Mouse (Mus musculus) T-helper 2 cell (primary cell): Measurements from ENCODE around the gene Etnk1.
"Not testable (repeated sequence)": the region's sequence is repeated elsewhere in the genome, so short reads cannot be mapped to it uniquely, and the experiment has no call there.

Experiments used
- in situ Hi-C: fragments of 300-600 bp; cut with MboI, MseI; formaldehyde crosslinking; loops from one replicate; pipeline ENCODE4 v1.15.1; 2025; ENCODE audit warnings: high pct_unique_total_duplicates

The Etnk1 gene

DNA sequence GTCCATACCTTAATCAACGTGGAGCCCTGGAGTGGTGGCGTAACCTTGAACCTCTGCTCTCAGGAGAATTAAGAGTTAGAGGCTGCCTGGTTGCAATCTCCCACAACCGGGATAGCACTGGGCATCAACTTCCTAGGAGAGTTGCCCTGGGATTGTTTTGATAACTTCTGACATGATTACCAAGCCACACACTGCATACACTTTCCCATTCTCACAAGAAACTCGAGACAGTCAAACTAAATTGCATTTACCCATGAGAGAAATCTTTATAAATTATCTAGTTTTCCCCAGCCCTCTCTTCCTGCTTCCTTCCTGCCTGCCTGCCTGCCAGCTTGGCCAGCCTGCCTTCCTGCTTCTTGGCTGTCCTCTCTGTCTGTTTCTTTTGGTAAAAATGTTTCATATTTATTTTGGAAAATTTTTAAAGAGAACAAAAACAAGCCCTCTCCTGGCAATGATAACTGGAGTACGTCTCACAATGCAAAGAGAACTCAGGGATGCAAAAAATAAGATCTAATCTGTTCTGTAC is 17.2 kb upstream of the Etnk1 start:
- in situ Hi-C loops, result no loop called here

DNA sequence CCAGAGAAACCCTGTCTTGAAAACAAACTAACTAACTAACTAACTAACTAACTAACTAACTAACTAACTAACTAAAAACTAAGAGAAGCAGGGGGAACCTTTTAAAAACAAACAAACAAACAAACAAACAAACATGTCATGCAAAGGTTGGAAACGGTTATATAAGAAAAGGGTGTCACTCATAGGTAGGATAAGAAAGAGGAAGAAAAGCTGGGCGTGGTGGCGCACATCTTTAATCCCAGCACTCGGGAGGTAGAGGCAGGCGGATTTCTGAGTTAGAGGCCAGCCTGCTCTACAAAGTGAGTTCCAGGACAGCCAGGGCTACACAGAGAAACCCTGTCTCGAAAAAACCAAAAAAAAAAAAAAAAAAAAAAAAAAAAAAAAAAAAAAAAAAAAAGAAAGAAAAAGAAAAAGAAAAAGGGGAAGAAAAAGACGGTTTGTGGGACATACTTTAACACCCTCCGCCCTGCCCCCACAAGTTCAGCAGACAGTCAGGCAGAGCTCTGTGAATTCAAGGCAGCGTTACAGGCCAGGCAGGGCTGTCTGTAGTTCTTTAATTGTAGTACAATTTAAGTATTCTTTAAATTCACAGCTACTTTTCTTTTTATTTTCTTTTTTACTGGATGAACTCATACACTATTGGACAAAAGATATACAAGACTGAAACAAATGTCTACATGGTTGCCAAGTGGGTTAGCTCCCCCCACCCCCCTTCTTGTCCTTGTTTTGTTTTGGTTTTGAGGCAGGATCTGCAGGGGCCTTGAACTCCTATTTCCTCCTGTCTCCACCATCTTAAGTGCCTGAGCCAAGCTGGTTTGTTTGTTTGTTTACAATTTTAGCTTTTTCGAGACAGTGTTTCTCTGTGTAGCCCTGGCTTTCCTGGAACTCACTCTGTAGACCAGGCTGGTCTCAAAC is 15.7 kb upstream of the Etnk1 start:
- in situ Hi-C loops, result not testable (repeated sequence)

DNA sequence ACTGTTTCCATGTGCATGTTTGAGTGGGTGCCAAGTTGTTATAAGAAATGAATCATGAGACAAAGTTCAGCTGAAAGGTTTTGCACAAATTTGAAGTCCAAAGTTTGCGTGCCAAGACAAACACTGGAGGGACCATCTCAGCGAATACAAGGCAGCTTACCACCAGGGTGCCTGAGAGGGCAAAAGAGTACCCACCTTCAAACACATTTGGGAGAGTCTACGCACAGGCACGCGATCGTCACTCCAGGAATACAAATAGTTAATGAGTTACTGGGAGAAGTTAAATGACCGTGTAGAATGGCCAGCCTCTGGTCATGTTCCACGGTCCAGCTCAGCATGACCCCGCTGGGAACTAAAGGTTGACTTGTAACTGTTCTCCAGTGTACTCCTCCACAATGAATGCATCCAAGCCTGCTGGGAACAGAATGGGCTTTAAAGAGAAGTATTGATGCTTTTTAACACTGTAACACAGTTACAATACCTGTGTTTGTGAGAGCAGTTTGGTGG is 14.6 kb upstream of the Etnk1 start:
- in situ Hi-C loops, result no loop called here

DNA sequence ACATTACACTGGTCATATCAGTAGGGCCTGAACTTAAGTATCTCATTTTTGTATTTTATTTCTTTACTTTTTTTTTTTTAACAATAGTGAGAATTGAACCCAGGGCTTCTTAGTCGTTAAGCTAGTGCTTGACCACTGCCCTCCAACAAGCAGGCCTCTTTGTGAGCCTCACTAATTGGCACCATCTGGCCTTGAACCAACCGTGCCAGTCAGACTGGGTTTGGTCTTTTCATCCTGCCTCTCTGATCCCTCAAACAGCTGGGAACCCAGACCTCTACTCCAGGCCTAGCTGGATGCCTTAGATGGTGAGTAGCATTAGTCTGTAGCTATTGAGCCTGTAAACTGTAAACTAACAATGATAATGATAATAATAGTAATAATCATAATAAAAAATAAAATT is 13.9 kb upstream of the Etnk1 start:
- in situ Hi-C loops, result no loop called here

DNA sequence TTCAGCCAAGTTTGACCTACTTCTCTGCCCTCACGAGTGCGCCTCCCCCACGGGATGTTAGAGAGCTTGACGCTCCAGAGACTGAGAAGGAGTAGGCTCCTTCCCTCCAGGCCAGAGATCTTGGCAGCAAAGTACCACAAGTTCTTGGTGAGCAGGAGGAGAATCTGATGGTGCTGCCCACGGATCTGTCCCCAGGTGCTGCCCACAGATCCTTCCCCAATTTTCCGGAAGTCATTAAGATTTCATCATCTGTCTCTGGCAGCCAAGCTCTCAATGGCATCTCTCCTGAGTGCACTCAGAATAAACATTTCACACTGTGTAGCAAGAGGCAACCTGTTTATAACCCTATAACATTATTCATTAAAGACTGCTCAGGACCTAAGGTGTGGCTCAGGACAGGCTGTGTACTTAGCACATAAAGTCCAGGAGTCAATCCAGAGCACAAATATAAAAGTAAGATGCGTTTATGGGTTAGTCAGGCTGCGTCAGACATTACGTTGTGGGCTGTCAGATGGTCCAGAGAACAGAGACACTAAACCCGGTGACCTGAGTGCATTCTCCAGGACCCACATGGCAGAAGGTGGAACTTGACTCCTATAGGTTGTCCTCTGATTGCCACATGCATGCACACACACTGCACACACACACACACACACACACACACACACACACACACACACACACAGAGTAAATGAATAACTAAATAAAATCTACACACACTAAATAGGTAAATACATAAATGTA is 13.1 kb upstream of the Etnk1 start:
- in situ Hi-C loops, result no loop called here

DNA sequence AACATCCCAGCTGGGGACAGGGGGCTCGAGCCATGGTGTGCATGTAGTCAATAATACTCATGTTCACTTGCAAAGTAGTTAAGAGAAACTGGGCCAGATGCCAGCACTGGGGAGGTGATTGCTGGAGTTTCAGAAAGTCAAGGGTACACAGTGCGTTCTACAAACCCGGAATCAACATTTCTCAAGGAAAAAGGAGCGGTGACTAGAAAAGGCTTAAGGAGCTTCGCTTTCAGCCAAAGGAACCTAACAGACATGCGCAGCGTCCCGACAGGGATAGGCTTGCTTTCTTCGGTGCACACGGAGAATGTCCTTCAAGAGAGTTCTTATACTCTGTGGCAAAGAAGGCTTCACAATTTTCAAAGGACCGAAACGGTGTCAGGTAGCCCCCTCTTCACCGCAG is 12.1 kb upstream of the Etnk1 start:
- in situ Hi-C loops, result no loop called here

DNA sequence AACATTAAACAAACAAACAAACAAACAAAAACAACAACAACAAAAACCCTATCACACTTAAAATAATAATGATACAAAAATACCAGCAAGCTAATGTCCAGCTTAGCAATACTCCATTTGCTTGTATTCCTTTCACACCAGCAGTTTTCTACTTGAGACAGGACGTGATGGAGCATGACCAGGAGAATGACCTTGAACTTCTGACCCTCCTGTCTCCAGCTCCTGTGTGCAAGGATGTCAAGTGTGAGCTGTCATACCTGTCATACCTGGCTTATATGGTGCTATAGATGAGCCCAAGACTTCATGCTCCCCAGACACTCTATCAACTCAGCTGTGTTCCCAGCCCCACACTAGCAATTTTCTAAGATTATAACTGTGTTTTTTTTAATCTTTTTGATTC is 11.0 kb upstream of the Etnk1 start:
- in situ Hi-C loops, result no loop called here

DNA sequence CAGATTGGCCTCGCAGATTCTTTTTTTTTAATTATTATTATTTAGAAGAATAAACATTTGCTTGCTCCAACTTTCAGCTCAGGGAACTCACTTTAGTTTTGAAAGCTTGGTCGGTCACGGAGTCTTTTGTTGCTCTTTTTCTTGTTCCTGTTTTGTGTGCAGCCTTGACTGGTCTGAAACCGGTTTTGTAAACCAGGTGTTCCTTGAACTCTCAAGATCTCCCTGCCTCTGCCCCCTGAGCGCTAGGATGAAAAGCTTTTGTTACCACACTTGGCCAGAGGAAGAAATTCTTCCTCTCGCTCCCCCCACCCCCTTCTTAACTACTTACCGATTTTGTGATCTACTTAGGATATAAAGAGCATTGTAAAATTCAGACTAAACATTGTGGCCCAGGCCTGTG is 10.3 kb upstream of the Etnk1 start:
- in situ Hi-C loops, result no loop called here

DNA sequence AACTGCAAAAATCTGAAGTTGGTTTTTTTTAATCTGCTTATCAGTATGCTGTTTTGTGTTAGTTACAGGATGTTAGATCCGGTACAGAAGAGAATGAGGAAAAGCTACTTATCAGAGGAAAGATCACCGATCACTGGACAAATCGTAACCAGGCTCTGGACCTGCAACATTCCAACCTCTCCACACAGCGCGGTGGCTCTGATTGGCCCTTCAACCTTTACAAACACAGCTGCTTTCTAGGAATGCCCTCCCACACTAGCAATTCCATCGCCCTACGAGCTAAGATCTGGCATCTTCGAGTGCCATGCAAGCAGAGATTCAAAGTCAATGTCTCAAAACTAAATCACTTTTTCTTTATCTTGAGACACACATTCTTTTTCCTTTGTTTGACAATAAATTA is 9.6 kb upstream of the Etnk1 start:
- in situ Hi-C loops, result no loop called here

DNA sequence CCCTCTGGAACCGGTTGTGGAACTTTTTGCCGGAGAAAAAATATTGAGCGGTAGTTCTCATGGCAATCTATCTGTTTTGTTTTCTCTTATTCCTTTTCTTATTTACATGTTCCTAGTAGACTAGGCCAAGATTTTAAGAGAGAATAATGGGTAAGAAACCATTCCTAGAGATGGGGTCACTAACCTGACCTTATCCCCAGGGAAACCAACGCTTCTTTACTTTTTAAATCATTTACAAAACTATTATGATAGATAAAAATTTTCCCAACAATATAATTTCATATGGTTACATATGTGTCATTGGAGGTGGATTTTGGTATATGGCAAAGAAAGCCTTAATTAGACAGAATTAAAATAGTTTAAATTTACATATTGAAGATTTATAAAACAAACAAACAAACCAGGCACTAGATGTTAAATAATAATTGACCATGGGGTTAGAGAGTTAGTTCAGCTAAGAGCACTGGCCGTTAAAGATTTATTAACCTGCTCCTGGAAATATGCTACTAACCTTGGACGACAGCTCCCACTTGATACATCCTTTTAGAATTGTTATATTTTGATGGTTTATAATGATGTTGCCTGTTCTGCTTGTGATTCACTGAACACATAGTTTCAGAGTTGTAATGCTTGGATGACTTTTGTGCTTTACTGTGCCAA is 6.3 kb upstream of the Etnk1 start:
- in situ Hi-C loops, result no loop called here

DNA sequence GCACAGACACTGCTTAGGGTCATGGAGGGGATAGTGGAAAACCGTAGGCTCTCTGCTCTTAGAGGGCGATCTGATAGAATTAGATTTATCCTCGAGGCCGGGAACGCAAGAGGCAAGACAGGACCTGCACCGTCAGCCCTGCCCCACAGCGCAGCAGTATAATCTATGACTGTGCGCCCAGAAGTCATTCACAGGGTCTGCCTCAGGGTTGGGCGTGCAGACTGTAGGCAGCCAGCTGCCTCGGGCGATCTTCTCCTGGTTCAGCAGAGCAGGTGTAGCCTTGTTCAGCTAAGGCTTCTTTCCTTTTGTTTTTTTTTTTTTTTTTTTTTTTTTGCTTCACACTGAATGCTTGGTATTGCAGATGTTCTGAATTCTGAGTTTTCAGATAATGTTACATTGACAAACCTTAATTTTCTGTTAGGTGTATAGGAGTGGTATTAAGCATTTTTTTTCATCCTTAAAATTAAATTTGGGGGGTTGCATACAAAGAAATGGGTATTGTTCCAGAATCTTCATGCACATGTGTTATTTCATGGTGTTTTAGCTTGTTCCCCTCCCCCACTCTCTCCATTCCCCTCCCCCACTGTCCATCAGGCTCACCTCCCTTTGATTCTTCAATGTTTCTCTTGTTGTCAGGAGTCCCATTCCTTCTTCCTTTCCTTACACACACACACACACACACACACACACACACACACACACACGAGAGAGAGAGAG is 4.7 kb upstream of the Etnk1 start:
- in situ Hi-C loops, result no loop called here

DNA sequence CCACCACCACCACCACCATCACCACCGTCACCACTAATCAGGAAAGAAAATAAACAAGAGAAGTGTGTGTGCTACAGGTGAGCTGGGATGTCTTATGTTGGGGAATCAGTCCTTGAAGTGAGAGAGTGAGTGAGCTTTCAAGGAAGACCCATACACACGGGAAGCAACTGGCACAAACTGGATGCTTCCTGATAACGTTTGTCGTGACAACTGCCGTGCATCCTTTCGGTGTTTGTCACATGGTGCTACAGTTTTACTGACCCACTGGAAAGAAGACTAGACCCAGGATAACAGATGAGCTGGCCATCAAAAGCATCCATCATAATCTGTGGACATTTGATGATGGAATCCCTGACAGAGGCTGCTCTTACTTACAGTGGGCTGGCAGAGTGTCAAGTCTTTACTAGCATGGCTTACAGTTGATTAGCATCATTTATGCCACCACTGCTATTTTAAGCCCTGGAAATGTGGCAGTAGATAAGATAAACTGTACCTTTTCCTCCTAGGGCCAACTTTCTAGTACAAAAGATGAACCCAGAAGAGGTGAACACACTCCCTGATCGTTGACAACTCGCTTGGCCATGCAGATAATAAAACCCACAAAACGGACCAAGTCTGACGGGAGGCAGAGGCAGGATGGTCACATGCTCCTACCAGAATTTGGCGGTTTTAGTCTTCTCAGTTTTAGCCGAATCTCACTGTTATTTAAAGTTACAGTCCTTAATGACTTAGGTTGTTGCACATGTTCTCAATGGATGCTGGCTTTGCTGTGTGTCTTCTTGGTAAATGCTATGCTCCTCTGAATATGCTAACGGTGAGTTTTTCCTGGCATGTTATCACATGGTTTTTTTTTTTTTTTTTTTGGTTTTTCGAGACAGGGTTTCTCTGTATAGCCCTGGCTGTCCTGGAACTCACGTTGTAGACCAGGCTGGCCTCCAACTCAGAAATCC is 2.8 kb upstream of the Etnk1 start:
- in situ Hi-C loops, result no loop called here

DNA sequence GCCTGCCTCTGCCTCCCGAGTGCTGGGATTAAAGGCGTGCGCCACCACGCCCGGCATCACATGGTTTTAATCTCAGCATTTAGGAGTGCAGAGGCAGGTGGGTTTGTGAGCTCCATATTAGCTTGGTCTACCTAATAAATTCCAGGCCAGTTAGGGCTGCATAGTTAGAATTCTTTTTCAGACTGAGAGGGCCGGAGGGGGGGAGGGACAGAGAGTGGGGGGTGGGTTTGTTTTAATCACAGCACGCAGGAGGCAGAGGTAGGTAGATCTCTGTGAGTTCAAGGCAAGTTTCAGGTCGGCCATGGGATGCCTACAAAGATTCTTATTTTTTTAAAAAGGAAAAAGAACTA is 2.1 kb upstream of the Etnk1 start:
- in situ Hi-C loops, result loop anchor here (5.0 kb wide), 1 partner anchor 63 kb away; the partner anchor contains the start of gene C2cd5

DNA sequence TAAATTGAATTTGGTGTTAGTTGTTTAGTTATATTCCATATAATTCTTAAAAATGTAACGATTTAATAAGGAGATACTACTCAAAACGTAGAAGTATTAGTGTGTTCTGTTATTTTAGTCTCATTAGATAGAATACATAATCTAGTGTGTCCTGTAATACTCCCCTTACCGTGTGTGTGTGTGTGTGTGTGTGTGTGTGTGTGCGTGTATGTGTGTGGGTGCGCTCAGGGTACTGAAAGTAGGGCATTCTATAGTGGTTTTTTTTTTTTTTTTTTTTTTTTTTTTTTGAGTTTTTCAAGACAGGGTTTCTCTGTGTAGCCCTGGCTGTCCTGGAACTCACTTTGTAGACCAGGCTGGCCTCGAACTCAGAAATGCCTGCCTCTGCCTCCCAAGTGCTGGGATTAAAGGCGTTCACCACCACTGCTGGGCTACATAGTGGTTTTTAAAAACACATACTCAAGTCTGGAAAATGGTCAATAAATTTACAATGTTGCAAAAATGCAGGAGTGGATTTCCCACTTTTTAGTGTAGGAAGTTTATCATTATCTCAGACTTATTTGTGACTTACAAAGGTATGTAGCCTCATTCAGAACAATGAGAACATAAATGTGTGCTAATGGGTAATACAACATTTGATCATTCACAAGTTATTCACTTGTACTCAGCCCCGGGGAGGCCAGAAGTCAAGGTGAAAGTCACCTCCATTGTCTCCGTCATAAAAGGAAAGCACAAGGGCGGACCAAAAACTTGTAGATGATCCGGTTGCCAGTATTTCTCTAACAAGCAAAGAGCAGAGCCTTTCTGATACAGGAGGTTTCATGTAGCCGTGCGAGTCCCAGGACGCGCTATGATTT is 1.4 kb upstream of the Etnk1 start:
- in situ Hi-C loops, result loop anchor here (5.0 kb wide), 1 partner anchor 63 kb away; the partner anchor contains the start of gene C2cd5

DNA sequence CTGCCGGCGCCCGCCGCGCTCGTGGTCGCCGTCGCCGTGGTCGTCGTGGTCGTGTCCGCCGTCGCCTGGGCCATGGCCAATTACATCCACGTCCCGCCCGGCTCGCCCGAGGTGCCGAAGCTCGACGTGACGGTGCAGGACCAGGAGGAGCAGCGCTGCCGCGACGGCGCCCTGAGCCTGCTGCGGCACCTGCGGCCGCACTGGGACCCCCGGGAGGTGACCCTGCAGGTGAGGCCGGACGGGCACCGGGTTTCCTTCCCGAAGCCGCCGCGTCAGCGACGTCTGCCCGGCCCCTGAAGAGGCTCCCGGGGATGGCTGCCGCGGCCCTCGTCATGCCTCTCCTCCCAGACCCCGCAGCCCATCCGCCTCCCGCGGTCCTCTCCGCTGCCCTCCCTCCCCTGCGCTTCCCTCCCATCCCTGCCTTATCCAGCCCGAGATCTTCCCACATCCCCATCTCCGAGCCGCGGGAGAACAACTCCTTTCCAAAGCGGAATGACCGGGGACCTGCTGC is 443 bp downstream of the Etnk1 start:
- in situ Hi-C loops, result loop anchor here (5.0 kb wide), 1 partner anchor 65 kb away; the partner anchor contains the start of gene C2cd5

DNA sequence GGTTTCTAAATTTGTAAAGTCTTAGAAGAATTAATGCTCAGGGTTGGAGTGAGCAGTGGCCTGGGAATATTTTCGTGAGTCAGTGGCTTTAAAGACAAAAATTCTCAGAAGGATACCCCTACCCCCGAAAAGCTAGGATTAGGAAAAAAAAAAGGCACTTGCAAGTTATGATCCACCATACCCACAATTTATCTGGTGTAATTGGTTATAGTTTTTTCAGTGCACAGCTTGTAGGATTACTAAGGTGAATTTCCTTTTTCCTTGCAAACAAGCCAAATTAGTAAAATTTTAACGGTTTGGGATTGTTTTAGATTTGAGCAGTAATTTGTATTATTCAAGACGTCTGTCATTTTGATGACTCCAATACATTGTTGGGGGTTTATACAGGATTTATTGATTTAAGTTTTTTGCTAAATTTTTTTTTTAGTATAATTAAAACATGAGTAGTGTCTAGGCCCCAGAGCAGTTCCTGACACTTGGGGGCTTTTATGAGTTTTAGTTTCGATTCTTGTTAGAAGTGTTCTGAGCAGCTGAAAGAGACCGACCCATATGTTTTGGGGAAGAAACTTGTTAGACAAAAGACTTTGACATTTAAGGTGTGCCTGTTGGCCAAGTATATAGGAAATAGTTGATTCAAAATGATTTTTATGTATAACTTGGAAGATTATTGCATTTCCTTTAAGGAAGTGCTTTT is 1.1 kb downstream of the Etnk1 start:
- in situ Hi-C loops, result loop anchor here (5.0 kb wide), 1 partner anchor 66 kb away; the partner anchor contains the start of gene C2cd5

DNA sequence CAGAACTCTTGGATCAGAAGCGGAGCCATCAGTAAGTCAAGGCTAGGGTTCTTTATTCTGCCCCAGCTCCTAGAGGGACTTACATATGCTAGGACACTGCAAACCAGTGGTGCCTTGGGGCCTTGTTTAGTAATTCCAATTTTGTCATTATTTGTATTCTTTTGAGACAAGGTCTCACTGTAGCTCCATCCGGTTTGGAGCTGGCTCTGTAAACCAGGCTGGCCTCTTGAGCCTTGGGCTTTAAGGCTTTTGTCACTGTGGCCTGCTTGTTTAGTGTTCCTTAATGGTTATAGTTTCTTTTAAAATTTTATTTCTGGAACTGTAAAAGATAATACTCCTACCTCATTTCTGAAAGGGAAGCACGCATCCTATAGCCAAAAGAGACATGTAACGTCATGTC is 2.4 kb downstream of the Etnk1 start:
- in situ Hi-C loops, result loop anchor here (5.0 kb wide), 1 partner anchor 67 kb away; the partner anchor contains the start of gene C2cd5
